Mouse (Mus musculus) lung, adult 18-20 months (tissue): ENCODE data around the gene Plcl2.

ENCODE experiments used
- DNase-seq, 2 experiments: peaks; one replicate each; pipeline ENCODE4 v3.0.0; 2022; ENCODE audit warnings: mixed read lengths in 2 of 2

The Plcl2 gene

DNA sequence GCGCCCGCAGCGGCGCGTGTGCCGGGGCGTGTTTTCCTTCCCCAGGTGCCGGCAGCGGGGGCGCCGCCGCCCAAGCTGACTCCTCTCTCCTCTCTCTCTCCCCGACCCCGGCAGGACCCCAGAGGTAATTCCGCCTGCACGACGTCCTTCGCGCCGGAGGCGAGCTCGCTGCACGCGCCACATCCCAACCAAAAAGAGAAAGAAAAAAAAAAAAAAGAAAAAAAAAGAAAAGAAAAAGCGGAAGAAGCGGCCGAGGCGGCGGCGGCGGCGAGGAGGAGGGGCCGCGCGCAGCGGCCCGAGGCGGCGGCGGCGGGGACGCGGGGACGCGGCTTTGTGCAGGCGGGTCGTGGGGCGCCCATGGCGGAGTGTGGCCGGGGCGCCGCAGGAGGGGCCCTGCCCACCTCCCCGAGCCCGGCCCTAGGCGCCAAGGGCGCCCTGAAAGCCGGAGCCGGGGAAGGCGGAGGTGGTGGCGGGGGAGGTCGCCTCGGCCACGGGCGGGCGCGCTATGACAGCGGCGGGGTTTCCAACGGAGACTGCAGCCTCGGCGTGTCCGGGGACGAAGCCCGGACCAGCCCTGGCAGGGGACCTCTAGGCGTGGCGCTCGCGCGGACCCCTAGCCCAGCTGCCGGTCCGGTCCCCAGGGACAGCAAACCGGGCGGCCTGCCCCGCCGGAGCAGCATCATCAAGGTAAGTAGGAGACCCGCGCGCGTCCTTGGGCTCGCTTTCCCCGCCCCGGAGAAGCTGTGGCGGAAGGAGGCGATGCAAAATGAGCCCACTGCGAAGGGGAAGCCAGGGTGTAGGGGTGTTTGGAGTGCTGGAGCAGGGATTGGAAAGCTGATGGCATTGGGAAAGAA, at the start of gene Plcl2:
Gene Plcl2, plus strand, starts transcription at position 153 of the 854 bp plus-strand sequence.
- peak in 1 of 2 experiments; percentile 23 for DNase-seq

DNA sequence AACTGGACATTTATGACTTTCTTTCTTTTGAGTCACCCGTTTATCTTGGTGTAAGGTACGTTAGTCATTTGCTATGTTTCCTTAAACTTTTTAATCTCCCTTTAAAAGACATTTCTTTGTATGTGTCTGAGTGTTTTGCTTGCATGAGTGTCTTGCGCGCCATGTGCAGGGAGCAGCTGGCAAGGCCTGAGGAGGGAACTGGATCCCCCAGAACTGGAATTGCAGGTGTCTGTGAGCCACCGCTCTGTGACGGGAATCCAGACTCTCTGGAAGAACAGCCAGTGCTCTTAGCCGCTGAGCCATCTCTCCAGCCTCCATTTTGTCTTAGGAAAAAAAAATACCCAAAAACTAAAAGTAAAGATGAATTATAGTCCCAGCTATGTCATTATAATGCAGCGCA, 48.9 kb upstream of the Plcl2 start:
- no peak for DNase-seq

GRCm38 (mm10) chr17:50467438-50467837, 41.8 kb upstream of the Plcl2 start:
- no peak for DNase-seq

DNA sequence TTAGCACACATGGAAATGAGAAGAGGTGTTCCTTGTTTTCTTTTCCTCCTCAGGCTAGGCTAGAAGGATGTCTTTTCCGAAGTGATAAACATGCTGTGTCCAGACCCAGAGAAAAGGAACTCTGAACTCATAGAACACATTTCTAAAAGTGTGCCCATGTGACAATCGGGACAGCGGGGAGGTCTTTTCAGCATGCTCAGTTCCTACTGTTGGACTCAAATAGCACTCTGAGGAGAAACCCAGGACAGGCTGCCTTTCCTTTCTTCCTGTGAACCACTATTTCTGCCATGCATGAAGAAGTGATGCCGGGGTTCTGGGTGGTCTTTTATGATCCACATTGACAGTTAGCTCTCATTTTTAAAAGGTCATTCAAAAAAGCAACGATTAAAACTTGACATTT, 40.1 kb upstream of the Plcl2 start:
- no peak for DNase-seq

GRCm38 (mm10) chr17:50469543-50470431, 39.4 kb upstream of the Plcl2 start:
- peak; percentile 27 to 29 for DNase-seq

- peak; percentile 44 for DNase-seq
These were observed 38.6 kb upstream of the Plcl2 start for GRCm38 (mm10) chr17:50470432-50471078.

DNA sequence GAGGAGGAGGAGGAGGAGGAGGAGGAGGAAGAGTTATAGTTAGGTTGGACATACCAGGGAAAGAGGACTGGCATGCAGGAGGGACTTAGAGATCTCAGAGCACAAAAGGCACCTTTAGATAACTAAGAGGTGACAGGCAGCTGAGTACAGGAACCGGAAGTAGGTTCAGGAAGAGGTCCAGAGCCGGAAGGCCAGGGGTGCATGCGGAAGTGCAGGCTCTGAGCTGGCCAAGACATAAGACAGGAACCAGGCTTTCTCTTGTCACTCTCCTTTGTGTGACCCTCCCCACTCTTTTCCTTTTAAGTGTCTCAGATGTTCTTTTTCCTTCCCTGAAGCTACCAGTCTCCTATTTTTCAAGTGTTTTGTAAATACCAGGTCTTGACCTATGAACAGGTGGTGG, 38.0 kb upstream of the Plcl2 start:
- peak; percentile 14 to 24 for DNase-seq

- no peak for DNase-seq
These were observed 31.9 kb upstream of the Plcl2 start for GRCm38 (mm10) chr17:50477277-50477676.

GRCm38 (mm10) chr17:50480867-50481266, 28.3 kb upstream of the Plcl2 start:
- no peak for DNase-seq

GRCm38 (mm10) chr17:50483700-50484099, 25.5 kb upstream of the Plcl2 start:
- no peak for DNase-seq

- DNase-seq: no peak
These were observed 24.2 kb upstream of the Plcl2 start for GRCm38 (mm10) chr17:50484981-50485380.

- no peak for DNase-seq
These were observed 22.1 kb upstream of the Plcl2 start for GRCm38 (mm10) chr17:50487058-50487618.

DNA sequence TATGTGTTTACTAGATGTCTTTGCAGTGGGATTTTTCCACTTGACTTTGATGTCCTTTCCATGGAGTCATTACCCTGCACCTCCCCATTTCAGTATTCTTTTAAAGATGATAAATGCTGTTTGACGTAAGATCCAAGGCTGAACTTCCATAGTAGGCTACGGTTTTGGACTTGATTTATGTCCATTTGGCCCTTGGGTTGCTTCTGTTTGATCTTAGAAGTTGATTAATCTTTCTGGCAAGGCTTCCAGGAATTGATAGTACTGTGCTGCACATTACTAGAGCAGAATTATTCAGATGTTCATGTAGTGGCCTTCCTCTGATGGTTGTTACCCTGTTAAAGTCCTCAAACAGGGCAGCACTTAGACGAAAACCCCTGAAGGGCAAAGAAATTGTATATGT, 21.5 kb upstream of the Plcl2 start:
- DNase-seq: no peak

DNA sequence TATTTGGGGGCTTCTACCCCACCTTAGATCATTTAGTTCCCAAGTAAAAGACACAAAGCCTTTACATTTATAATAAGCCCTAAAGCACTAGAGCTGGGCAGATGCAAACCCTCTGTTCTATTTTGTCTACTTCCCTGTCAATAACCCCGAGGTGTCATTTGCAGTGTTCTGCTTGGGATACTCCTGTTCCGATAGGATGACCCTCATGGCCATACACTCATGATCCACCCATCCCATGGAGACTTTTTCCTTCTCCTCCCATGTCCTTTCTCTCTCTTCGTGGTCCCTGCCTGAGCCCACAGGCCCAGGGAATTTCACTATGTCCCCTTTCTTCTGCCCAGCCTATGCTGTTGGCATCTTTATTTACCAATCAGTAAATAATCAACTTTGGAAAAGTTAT, 20.8 kb upstream of the Plcl2 start:
- no peak for DNase-seq

- no peak for DNase-seq
These were observed 20.3 kb upstream of the Plcl2 start for GRCm38 (mm10) chr17:50488895-50489294.

DNA sequence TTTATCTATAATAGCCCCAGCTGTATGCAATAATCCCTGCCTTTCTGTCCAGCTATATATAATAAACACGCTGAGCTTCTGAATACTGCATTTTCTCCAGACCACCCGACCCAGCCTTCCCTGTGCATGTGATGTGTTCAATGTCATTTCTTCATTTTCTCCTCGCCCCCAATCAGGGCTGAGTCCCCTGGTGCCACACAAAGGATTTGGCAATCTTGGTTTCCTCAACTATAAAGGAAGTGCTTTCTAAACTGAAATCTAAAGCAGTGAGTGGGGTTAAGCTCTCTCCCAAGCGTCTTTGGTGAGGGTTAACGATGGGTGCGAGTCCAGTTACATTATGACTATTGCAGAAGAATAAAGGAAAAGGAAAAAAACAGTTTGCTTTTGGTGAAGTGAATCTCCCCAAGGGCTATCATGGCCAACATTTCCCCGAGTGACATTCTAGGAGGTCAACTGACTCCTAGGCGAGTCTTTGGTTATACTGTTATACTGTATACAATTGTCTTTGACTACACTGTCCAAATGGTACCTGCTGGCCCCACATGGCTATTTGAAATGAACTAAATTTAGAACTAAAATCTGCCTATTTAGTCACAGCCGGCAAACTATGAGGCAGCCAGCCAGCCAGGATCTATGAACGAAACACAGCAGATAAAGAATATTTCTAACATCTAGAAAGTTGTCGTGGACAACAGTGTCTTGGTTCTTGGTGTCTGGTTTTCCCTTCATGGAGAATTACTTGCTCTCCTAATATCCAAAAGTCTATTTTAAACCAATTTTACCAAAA, 18.4 kb upstream of the Plcl2 start:
- no peak for DNase-seq

GRCm38 (mm10) chr17:50491496-50491895, 17.7 kb upstream of the Plcl2 start:
- DNase-seq: no peak

- DNase-seq: no peak
These were observed 13.8 kb upstream of the Plcl2 start for GRCm38 (mm10) chr17:50495216-50495889.

DNA sequence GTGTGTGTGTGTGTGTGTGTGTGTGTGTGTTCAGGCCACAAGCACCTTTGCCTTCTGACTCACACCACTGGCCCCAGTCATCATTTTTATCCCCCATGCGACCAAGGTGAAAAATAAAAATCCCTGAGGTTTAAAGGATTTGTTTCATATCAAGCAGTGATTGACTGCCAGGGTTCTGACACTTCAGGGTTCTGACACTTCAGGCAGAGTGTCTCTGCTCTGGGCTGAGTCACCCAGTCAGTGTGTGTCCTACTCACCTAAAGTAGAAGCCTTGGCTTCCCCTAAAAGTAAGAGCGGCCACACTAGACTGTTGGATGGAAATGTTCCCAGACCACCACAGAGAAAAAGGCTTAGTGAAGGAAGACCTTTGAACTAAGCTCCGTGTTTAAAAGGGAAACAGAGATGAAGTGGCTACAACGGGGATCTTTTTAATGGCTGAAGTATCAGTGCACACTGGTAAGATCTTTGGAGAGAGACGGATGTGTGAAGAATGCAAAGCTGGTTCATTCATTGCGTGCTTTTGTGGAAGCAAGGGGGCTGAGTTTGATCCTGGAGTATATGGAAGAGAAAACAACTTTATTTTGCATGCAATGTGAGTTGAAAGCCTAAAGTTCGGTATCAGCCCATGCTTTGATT, 11.0 kb upstream of the Plcl2 start:
- DNase-seq: no peak

DNA sequence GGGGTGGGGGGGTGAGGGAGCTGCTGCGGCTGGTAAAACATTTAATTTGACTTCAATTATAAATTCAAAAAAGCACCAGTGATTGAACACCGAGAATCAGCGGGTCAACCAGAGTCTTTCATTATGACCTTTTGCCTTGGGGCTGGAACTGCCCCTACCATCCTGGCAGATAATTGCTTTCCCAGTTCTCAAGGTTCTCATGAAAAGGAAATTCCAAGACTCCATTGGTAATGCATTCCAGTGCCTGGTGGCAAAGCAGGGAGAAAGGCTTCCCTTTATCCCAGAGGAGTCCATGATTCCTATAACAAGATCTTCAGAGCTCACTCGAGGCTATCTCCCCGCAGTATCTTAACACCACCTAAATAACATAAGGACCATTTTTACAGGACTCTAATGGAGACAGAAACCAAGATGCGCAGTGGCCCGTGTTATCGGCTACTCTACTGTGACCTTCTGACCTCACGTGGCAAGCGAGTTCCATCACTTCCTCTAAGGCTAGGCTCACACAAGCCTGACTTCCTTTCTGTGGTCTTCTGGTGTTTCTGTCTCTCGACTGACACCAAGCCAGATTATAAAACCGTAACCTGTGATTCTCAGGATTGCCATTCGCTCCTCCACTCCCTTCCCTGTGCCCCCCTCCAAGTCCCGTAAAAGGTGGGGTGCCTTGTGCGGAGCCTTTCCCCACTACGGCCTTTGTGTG, 10.0 kb upstream of the Plcl2 start:
- DNase-seq: no peak
